Mouse (Mus musculus): Measurements from ENCODE around the gene Fgfr2. TPM values are rescaled to one million over a fixed set of nuclear protein-coding genes. Genes with fewer than 3 reads are reported as not detected.

The Fgfr2 gene
- polyA plus RNA-seq, 1 experiment from 2014 or later = 133 TPM

DNA sequence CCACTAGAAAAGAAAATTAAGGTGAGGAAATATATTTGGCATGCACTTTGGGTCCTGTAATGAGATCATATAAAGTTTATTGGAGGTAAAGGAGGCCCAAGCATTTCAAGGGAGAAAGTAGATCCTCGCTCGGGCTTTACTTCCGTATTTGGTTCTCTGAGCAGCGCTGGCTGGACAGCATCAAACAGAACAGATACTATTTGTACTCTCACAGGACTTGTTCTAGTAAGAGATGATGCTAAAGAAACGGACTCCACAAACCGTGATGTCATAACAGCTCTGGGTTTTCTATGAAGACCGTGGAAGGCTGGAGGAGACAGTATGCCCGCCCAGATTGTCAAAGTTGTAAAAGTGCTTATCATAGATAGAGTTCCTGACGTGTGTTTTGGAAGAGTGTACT lies 2595.8 kb downstream of the Fgfr2 start:
- Histone ChIP-seq H3K9me3 (ENCODE audit: control insufficient read depth, low read length) (no peaks in the 10 kb centered on the region), H3K27me3 (ENCODE audit: control insufficient read depth, insufficient read depth, low read length) (no peaks in the 10 kb centered on the region), H3K4me1 (ENCODE audit: control insufficient read depth, insufficient read depth, low read length) (no peaks in the 10 kb centered on the region), H3K9ac (ENCODE audit: low read depth, low read length) (no peak overlapping the region), H3K4me3 (ENCODE audit: low read length) (no peak overlapping the region), H3K27ac (ENCODE audit: low read depth, low read length) (no peak overlapping the region), H3K36me3 (ENCODE audit: control insufficient read depth, insufficient read depth, low read length) (peaks cover 23% of the 10 kb centered on the region), H3K4me2 (replicated peaks; ENCODE audit: low read depth, low read length) (no peak overlapping the region)
- ATAC-seq (ENCODE audit: low FRiP score, low TSS enrichment) = no peak
- 77% methylated on average over 9 of the region's 9 CpGs for WGBS

DNA sequence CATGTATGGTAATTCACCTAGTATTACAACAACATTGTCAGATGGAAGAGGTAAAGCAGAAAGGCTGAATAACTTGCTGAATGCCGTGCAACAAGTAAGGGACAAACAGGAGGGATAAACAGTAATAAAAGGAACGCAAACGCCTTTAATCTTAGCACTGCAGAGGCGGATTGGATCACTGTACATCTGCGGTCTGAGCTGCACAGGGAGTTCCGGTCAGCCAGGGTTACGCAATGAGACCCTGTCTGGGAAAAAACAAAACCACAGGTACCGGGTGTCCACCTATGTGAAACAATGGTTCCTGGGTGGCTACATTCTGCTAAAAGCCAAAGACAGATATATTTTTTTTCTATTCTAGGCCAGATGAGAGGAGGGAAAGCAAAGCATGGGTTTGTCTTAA lies 2599.7 kb downstream of the Fgfr2 start:
- Histone ChIP-seq H3K4me1 (ENCODE audit: control insufficient read depth, insufficient read depth, low read length) (no peaks in the 10 kb centered on the region; the same call in 1 of the 2 replicates), H3K27me3 (ENCODE audit: control insufficient read depth, insufficient read depth, low read length) (no peaks in the 10 kb centered on the region), H3K9ac (ENCODE audit: low read depth, low read length) (no peak overlapping the region), H3K36me3 (ENCODE audit: control insufficient read depth, insufficient read depth, low read length) (no peaks in the 10 kb centered on the region), H3K9me3 (ENCODE audit: control insufficient read depth, low read length) (no peaks in the 10 kb centered on the region), H3K4me2 (replicated peaks; ENCODE audit: low read depth, low read length) (no peak overlapping the region), H3K27ac (ENCODE audit: low read depth, low read length) (no peak overlapping the region), H3K4me3 (ENCODE audit: low read length) (no peak overlapping the region)
- 94% methylated on average over 8 of the region's 8 CpGs for whole genome bisulfite sequencing
- ATAC-seq (ENCODE audit: low FRiP score, low TSS enrichment) = no peak

DNA sequence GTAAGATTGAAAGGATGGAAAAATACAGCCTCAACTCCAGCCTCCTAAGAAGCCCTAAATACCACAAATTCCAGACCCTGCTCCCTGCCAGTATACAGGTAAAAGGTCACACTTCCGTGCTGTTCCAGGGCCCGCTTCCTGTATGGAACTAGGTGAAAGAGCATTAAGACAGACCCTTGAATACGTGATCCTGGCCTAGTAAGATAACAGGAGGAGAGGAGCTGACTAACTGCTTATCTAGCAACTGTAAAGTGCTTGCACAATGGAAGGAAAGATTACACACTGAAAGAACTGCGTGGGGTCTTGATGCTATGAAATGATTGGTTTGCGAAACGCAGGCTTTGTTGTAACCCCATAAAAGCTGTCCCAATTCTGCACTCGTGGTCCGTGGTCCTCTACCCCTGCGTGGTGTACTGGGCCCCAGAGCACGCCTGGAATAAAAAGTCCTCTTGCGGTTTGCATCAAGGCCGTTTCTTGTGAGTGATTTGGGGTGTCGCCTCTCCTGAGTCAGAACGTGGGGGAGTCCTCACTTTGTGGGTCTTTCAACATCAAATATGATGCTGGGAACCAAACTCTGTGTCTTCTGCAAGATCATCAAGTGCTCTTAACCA lies 2602.2 kb downstream of the Fgfr2 start:
- no peak for ATAC-seq (ENCODE audit: low FRiP score, low TSS enrichment)
- Histone ChIP-seq H3K36me3 (ENCODE audit: control insufficient read depth, insufficient read depth, low read length) (no peaks in the 10 kb centered on the region), H3K9ac (ENCODE audit: low read depth, low read length) (no peak overlapping the region), H3K27me3 (ENCODE audit: control insufficient read depth, insufficient read depth, low read length) (no peaks in the 10 kb centered on the region), H3K9me3 (ENCODE audit: control insufficient read depth, low read length) (no peaks in the 10 kb centered on the region), H3K4me2 (replicated peaks; ENCODE audit: low read depth, low read length) (no peak overlapping the region), H3K4me3 (ENCODE audit: low read length) (no peak overlapping the region), H3K4me1 (ENCODE audit: control insufficient read depth, insufficient read depth, low read length) (peaks cover 3% of the 10 kb centered on the region; the same call in 1 of the 2 replicates), H3K27ac (ENCODE audit: low read depth, low read length) (no peak overlapping the region)
- 84% methylated on average over 14 of the region's 14 CpGs for WGBS

DNA sequence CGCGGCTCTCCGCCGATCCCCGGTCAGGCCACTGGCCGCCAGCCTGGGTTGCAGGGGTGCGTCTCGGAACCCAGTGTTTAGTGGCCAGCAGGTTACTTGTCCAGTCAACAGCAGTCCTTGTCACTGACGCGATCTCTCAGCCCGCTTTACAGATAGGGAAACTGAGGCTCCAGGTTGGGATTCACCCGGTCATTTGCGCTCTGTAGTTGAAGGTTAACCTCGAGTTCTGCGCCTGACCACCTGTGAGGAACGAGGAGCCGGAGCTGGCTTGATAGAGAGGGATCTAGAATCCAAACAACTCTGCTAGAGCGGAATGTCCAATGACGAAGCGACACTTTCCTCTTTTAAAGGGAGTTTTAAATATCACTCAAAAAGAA lies 2603.1 kb downstream of the Fgfr2 start, which contains the start of gene Ate1:
Gene Ate1 (minus strand): TSS at position 321 of the 377 bp plus-strand sequence.
- peaks cover 3% of the 10 kb centered on the region; the same call in 1 of the 2 replicates for H3K4me1 ChIP-seq (ENCODE audit: control insufficient read depth, insufficient read depth, low read length)
- H3K27ac ChIP-seq (ENCODE audit: low read depth, low read length) = peak within 1 kb of the TSS; percentile 98
- no peaks in the 10 kb centered on the region for H3K9me3 ChIP-seq (ENCODE audit: control insufficient read depth, low read length)
- no peak for ATAC-seq (ENCODE audit: low FRiP score, low TSS enrichment)
- no peaks in the 10 kb centered on the region for H3K27me3 ChIP-seq (ENCODE audit: control insufficient read depth, insufficient read depth, low read length)
- H3K4me2 ChIP-seq (replicated peaks; ENCODE audit: low read depth, low read length) = peak within 1 kb of the TSS; percentile 83
- peak within 1 kb of the TSS; percentile 89 for H3K4me3 ChIP-seq (ENCODE audit: low read length)
- peak within 1 kb of the TSS; percentile 91 for H3K9ac ChIP-seq (ENCODE audit: low read depth, low read length)
- H3K36me3 ChIP-seq (ENCODE audit: control insufficient read depth, insufficient read depth, low read length) = 0 out of 2 replicates have a peak, but pooled peaks cover 2% of the 10 kb centered on the region
- WGBS = 19% methylated on average over 20 of the region's 20 CpGs

DNA sequence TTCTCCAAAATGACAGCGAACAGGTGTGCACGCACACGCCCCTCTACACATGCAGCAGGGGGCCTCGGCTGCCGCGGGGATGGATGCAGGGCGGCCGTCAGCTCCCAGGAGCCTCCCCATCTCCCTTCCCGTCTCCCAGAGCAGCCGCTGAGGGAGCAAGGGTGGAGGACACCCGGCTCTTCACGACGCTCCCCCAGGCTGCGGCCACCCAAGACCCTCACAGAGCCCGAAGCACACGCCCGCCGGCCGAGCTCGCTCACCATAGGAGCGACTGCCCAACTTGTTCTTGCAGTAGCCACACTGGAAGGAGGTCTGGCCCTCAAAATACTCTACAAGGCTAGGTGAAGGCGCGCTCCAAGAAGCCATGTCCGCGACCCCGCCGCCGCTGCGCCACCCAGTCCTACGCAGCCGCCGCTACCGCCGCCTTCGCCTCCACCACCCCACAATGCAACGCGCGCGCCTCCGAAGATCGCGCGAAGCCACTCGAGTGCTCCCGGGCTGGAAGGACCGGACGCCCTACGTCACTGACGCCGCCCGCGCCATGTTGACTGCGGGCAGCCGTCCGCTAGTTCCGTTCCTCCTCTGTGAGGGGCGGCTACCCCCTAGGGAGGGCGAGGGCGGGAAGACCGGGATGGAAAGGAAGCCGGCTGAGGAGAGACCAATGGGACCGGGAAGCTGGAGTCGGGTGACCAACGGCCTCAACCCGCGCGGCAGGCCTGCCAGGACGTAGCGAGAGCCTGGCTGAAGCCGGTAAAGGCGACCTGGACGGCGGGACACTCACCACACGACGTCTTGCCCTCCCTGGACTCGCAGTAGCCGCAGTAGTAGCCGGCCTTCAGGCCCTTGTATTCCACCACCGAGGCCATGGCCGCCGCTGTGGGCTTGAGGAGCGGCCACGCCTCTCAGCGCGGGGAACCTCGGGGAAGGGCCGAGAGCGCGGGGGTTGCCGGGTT lies 2603.8 kb downstream of the Fgfr2 start:
- Histone ChIP-seq H3K27ac (ENCODE audit: low read depth, low read length) (peak overlapping the region; percentile 98), H3K36me3 (ENCODE audit: control insufficient read depth, insufficient read depth, low read length) (0 out of 2 replicates have a peak, but pooled peaks cover 2% of the 10 kb centered on the region), H3K4me3 (ENCODE audit: low read length) (peak overlapping the region; percentile 89), H3K9ac (ENCODE audit: low read depth, low read length) (peak overlapping the region; percentile 91), H3K9me3 (ENCODE audit: control insufficient read depth, low read length) (no peaks in the 10 kb centered on the region), H3K4me2 (replicated peaks; ENCODE audit: low read depth, low read length) (peak overlapping the region; percentile 83), H3K27me3 (ENCODE audit: control insufficient read depth, insufficient read depth, low read length) (no peaks in the 10 kb centered on the region), H3K4me1 (ENCODE audit: control insufficient read depth, insufficient read depth, low read length) (peaks cover 3% of the 10 kb centered on the region; the same call in 1 of the 2 replicates)
- ATAC-seq (ENCODE audit: low FRiP score, low TSS enrichment) = peak; percentile 98
- under 1% methylated on average over 88 of the region's 90 CpGs for WGBS

DNA sequence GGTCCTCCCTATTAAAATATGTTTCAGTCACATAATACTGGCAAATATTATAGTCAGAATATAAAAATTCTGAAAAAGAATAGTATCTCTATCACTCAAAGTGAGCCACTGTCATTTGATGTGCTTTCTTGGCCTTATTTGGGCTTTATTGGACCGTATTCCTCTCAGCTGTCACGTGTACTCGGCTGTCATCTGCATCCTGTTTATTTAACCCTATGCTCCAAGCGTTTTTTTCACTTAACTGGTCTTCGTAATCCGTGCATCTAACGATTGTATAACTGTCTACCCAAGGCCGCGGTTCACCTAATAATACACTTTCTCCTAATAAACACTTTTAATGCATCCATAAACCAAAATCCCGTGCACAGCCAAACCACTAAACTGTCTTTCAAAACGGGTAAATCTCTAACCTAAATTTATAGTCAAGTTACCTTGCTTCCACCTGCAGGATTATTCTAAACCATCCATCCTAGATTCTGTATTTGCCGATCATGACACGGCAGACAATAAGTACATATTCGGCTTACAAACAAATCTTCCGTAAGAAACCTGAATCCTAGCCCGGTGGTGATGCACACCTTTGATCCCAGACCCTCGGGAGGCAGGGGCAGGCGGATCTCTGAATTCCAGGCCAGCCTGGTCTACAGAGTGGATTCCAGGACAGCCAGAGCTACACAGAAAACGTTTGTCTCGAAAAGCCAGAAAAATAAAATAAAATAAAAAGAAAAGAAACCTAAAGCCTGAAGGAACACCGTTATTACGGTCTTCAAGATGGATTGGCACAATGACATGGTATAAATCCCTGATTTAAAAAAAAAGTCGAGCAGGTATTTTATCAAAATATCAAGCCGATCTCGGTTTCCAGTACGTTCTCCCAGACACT lies 2604.7 kb downstream of the Fgfr2 start:
- Histone ChIP-seq H3K27me3 (ENCODE audit: control insufficient read depth, insufficient read depth, low read length) (no peaks in the 10 kb centered on the region), H3K27ac (ENCODE audit: low read depth, low read length) (peak overlapping the region; percentile 98; the same call in 1 of the 2 replicates), H3K4me3 (ENCODE audit: low read length) (peak overlapping the region; percentile 89), H3K4me1 (ENCODE audit: control insufficient read depth, insufficient read depth, low read length) (peaks cover 3% of the 10 kb centered on the region; the same call in 1 of the 2 replicates), H3K9me3 (ENCODE audit: control insufficient read depth, low read length) (no peaks in the 10 kb centered on the region), H3K9ac (ENCODE audit: low read depth, low read length) (peak overlapping the region; percentile 91), H3K36me3 (ENCODE audit: control insufficient read depth, insufficient read depth, low read length) (peaks cover 7% of the 10 kb centered on the region; the same call in 1 of the 2 replicates), H3K4me2 (replicated peaks; ENCODE audit: low read depth, low read length) (peak overlapping the region; percentile 79)
- ATAC-seq (ENCODE audit: low FRiP score, low TSS enrichment) = no peak
- 23% methylated on average over 26 of the region's 26 CpGs for WGBS

DNA sequence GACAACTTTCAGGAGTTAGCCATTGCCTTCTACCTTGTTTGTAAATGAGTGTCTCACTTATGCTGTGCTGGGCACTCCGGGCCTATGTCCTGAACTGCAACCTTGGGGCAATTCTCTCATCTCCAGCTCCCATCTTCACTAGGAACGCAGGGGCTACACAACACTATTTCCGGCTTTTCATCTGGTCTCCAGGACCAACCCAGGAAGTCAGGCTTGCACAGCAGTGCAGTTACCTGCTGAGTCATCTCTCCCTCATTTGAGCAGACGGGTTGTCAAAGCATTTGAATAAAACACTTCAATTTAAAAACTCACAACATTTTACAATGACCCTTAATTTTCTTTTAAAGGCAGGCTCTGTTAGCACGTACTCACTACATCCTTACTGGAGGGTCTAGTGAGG lies 2612.9 kb downstream of the Fgfr2 start:
- H3K4me2 ChIP-seq (replicated peaks; ENCODE audit: low read depth, low read length) = no peak overlapping the region
- H3K9ac ChIP-seq (ENCODE audit: low read depth, low read length) = no peak overlapping the region
- no peaks in the 10 kb centered on the region for H3K9me3 ChIP-seq (ENCODE audit: control insufficient read depth, low read length)
- no peak for ATAC-seq (ENCODE audit: low FRiP score, low TSS enrichment)
- no peak overlapping the region for H3K4me3 ChIP-seq (ENCODE audit: low read length)
- peaks cover 65% of the 10 kb centered on the region; the same call in 1 of the 2 replicates for H3K36me3 ChIP-seq (ENCODE audit: control insufficient read depth, insufficient read depth, low read length)
- no peaks in the 10 kb centered on the region for H3K4me1 ChIP-seq (ENCODE audit: control insufficient read depth, insufficient read depth, low read length)
- no peaks in the 10 kb centered on the region for H3K27me3 ChIP-seq (ENCODE audit: control insufficient read depth, insufficient read depth, low read length)
- 94% methylated on average over 5 of the region's 5 CpGs for WGBS
- no peak overlapping the region for H3K27ac ChIP-seq (ENCODE audit: low read depth, low read length)

DNA sequence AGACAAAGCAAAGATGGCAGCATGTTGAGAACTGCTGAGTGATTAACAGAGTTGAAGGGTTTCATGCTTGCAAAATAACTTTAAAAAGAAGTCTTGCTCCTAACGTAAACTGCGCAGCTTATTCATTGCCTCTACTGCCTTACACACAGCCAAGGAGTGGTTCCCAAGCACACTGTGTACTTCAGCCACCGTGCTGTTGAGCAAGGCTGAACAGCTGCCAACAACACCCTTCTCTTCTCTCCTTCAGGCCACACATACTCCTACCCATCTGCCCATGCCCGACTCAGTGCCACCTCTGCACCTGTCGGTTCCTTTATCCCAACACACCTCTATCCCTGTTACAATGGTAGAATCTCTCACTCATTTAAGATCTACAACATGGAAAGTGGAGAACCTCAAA lies 2620.1 kb downstream of the Fgfr2 start:
- Histone ChIP-seq H3K36me3 (ENCODE audit: control insufficient read depth, insufficient read depth, low read length) (peaks cover 54% of the 10 kb centered on the region), H3K4me1 (ENCODE audit: control insufficient read depth, insufficient read depth, low read length) (no peaks in the 10 kb centered on the region), H3K4me3 (ENCODE audit: low read length) (no peak overlapping the region), H3K27ac (ENCODE audit: low read depth, low read length) (no peak overlapping the region), H3K9ac (ENCODE audit: low read depth, low read length) (no peak overlapping the region), H3K9me3 (ENCODE audit: control insufficient read depth, low read length) (no peaks in the 10 kb centered on the region), H3K27me3 (ENCODE audit: control insufficient read depth, insufficient read depth, low read length) (no peaks in the 10 kb centered on the region), H3K4me2 (replicated peaks; ENCODE audit: low read depth, low read length) (no peak overlapping the region)
- 92% methylated on average over 5 of the region's 5 CpGs for WGBS
- no peak for ATAC-seq (ENCODE audit: low FRiP score, low TSS enrichment)

Measured in kidney, embryonic 14.5 days (tissue).